Mouse (Mus musculus): Measurements from ENCODE around the gene Usp45.

Gene Usp45

GRCm38 (mm10) chr4:21793631-21794030 lies 26.7 kb downstream of the Usp45 start:
- no peak for DNase-seq (ENCODE audit: low spot score)

GRCm38 (mm10) chr4:21801013-21801412 lies 34.1 kb downstream of the Usp45 start:
- no peak for DNase-seq (ENCODE audit: low spot score)

GRCm38 (mm10) chr4:21801620-21802019 lies 34.7 kb downstream of the Usp45 start:
- DNase-seq (ENCODE audit: low spot score), result no peak

GRCm38 (mm10) chr4:21807204-21807603 lies 40.2 kb downstream of the Usp45 start:
- no peak for DNase-seq (ENCODE audit: low spot score)

- DNase-seq (ENCODE audit: low spot score), result no peak
Measured at GRCm38 (mm10) chr4:21810608-21811007, 43.7 kb downstream of the Usp45 start.

- DNase-seq (ENCODE audit: low spot score), result no peak
Measured at GRCm38 (mm10) chr4:21812635-21813034, 45.7 kb downstream of the Usp45 start.

- DNase-seq (ENCODE audit: low spot score), result peak; percentile 11
Measured at GRCm38 (mm10) chr4:21814029-21814428, 47.1 kb downstream of the Usp45 start.

GRCm38 (mm10) chr4:21826616-21827015 lies 59.7 kb downstream of the Usp45 start:
- DNase-seq (ENCODE audit: low spot score), result no peak

GRCm38 (mm10) chr4:21832844-21833243 lies 65.9 kb downstream of the Usp45 start:
- no peak for DNase-seq (ENCODE audit: low spot score)

GRCm38 (mm10) chr4:21847481-21848286 lies 80.7 kb downstream of the Usp45 start, which contains the start of gene Pnisr:
Gene Pnisr (plus strand): TSS chr4:21847583.
- DNase-seq (ENCODE audit: low spot score), result peak; percentile 93

GRCm38 (mm10) chr4:21848287-21848630 lies 81.3 kb downstream of the Usp45 start:
- peak; percentile 88 for DNase-seq (ENCODE audit: low spot score)

GRCm38 (mm10) chr4:21857481-21857880 lies 90.5 kb downstream of the Usp45 start:
- no peak for DNase-seq (ENCODE audit: low spot score)

GRCm38 (mm10) chr4:21865226-21865625 lies 98.3 kb downstream of the Usp45 start:
- DNase-seq (ENCODE audit: low spot score), result no peak

GRCm38 (mm10) chr4:21878776-21879175 lies 111.8 kb downstream of the Usp45 start:
- DNase-seq (ENCODE audit: low spot score), result no peak

- DNase-seq (ENCODE audit: low spot score), result peak; percentile 69
Measured at GRCm38 (mm10) chr4:21879565-21880220, 112.7 kb downstream of the Usp45 start, which contains the start of gene Coq3. Gene Coq3 (plus strand): TSS chr4:21879673.

GRCm38 (mm10) chr4:21882806-21883205 lies 115.8 kb downstream of the Usp45 start:
- no peak for DNase-seq (ENCODE audit: low spot score)

GRCm38 (mm10) chr4:21885831-21886230 lies 118.9 kb downstream of the Usp45 start:
- no peak for DNase-seq (ENCODE audit: low spot score)

Measured in urinary bladder, postnatal 25 days (tissue).